Mouse (Mus musculus) T-helper 17 cell (primary cell): ENCODE results near the gene Rab5b.
"Not testable (repeated sequence)": the region's sequence is repeated elsewhere in the genome, so short reads cannot be mapped to it uniquely, and the experiment has no call there.

Experiments used
- in situ Hi-C, 2 experiments: fragments of 300-600 bp; cut with MboI, MseI; formaldehyde crosslinking; loops; 1 replicate in 1 of 2; 2 replicates in 1 of 2; pipeline ENCODE4 v1.15.1; 2025; ENCODE audit warnings: high pct_unique_total_duplicates in 2 of 2

Gene Rab5b

GRCm38 (mm10) chr10:128695992-128696807 is at the start of gene Rab5b:
Gene Rab5b, minus strand, starts transcription at chr10:128696264.
- in situ Hi-C loops: no loop called here

DNA sequence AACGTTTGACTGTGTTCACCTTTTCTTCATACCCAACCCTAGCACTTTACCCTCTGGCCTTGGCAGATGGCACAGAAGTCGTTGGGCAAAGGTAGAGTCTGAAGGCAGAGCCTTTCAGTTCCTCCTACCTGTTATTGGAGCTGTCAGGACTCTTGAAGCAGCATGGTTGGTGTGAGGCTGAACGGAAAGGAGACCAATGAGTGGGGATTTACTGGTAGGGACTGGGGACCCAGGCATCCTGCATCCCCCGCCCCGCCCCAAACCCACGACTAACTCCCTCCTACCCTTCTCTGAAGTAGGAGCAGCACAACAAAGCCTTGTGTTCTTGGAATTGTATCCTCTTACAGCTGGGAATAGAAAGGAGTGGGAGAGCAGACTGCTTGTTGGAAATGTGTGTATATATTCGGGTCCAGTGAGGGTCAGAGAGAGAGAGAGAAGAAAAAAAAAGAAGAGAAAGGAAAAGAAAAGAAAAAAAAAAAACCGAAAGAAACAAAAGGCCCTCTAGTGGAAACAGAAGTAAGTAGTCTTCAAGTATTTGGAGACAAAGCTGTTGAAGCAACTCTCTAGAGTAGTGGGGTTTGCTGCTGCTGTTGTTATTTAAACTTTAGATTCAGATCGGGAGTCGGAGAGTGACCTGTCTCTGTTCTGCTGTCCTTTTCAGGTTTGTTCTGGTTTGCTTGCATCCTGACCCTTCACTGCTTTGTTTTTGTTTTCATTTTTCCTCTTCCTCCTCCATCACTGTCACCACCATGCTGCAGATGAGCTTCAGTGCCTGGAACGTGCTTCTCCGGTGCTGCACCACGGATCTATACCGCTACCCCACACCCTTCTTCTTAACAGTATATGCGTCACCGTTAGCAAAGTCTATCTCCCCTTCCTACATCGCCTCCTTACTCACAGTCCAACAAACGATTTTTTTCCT is 48.9 kb upstream of the Rab5b start, which contains the start of gene Dgka:
Gene Dgka (minus strand): TSS at position 176 of the 922 bp plus-strand sequence.
- in situ Hi-C loops: no loop called here

- in situ Hi-C loops: no loop called here
Observed at GRCm38 (mm10) chr10:128744211-128744610, 48.1 kb upstream of the Rab5b start.

- in situ Hi-C loops: no loop called here
Observed at GRCm38 (mm10) chr10:128743791-128744191, 47.7 kb upstream of the Rab5b start.

DNA sequence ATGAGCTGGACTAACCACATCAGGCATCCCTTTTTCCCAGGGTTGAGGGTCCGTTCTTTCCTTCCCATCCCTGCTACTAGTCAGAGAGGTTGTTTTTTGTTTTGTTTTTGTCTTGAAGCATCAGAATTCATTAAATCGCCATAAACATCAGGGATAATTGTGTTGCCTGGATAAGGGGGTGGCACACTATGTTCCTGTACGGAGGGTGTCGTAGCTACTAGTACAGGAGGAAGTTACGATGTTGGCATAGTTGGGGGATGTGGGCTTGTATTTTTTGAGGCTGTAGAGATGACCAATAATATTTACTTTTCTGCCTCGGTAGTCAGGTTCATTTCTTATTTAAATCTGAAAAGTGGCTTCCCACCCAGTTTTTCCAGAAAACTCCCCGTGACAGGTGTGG is 47.2 kb upstream of the Rab5b start:
- in situ Hi-C loops: no loop called here

GRCm38 (mm10) chr10:128742616-128743015 is 46.6 kb upstream of the Rab5b start:
- in situ Hi-C loops: no loop called here

GRCm38 (mm10) chr10:128740296-128740695 is 44.2 kb upstream of the Rab5b start:
- in situ Hi-C loops: no loop called here

- in situ Hi-C loops: no loop called here
Observed at GRCm38 (mm10) chr10:128737435-128737834, 41.4 kb upstream of the Rab5b start.

DNA sequence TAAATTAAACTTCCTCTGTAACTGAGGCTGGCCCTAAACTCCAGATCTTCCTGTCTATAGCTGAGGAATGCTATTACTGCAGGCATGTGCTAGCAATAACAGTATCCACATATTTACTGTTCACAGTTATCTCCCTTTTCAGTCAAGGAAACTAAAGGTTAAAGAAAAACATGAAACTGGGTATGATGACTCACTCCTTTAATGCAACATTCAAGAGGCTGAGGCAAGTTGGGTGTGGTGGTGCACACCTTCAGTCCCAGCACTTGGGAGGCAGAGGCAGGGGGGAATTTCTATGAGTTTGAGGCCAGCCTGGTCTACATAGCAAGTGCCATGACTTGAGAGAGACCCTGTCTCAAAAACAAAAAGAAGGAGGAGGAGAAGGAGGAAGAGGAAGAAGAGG is 35.9 kb upstream of the Rab5b start:
- in situ Hi-C loops: loop anchor here in 1 of 2 experiments (5.0 kb wide), 1 partner anchor 165 kb away; no protein-coding TSS in a partner anchor

DNA sequence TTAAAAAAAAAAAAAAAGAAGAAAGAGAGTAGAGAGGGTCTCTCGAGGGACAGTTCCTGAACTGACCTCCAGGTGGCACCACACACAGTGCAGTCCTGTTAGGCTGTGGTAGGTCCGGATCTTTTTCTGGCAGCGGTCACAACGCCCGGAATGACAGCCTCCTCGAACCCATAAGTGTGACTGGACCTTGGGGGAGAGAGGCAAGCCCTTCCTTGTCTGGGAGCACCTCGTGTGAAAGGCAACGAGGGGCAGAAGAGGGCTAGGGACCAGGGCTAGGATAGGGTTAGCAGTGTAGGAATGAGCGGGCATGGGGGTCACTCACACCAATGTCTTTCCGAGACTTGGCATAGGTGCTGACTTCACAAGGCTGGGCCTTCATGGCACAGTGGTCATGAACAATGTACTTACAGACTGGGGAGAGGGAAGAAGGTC is 35.0 kb upstream of the Rab5b start:
- in situ Hi-C loops: loop anchor here in 1 of 2 experiments (5.0 kb wide), 1 partner anchor 166 kb away; no protein-coding TSS in a partner anchor

GRCm38 (mm10) chr10:128728059-128728458 is 32.0 kb upstream of the Rab5b start:
- in situ Hi-C loops: no loop called here

- in situ Hi-C loops: not testable (repeated sequence)
Observed at GRCm38 (mm10) chr10:128725466-128725865, 29.4 kb upstream of the Rab5b start.

DNA sequence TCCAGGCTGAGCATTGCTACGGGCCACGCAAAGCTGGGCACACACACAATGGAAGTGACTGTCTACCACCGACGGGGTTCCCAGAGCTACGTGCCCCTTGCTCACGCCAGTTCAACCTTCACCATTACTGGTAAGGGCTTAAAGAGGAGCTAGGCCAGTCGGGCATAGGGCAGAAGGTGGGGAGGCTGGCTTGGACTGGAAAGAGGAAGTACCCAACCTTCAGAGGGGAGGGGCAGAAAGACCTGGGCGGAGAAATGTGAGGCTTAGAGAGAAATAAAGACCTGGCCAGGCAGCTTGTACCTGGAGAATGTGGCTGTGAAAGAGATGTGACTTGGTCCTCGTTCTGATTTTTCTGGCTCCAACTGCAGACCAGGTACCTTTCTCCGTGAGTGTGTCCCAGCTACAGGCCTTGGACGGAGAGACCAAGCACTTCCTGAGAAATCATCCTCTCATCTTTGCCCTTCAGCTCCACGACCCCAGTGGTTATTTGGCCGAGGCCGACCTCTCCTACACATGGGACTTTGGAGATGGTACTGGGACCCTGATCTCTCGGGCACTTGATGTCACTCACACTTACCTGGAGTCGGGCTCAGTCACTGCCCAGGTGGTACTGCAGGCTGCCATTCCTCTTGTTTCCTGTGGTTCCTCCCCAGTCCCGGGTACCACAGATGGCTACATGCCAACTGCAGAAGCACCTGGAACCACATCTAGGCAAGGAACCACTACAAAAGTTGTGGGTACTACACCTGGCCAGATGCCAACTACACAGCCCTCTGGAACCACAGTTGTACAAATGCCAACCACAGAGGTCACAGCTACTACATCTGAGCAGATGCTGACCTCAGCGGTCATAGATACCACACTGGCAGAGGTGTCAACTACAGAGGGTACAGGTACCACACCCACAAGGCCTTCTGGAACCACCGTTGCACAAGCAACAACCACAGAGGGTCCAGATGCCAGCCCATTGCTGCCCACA is 19.8 kb upstream of the Rab5b start:
- in situ Hi-C loops: no loop called here

DNA sequence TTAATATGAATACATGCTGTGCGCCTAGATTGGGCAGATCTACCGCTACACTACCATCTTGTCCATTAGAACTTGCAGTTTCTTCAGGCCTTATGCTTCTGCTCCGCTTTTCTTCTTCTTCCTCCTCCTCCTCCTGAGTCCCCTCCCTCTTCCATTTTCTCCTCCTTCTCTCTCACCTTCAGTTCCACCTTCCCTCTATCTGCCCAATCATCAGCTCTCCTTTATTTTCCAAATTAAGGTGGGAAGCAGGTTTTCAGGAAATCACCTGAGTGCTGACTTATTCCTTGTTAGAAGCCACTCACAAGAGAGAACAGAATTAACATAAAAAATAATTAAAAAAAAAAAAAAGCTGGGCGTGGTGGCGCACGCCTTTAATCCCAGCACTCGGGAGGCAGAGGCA is 15.3 kb upstream of the Rab5b start:
- in situ Hi-C loops: not testable (repeated sequence)

GRCm38 (mm10) chr10:128705317-128705693 is 9.2 kb upstream of the Rab5b start:
- in situ Hi-C loops: no loop called here

GRCm38 (mm10) chr10:128704491-128705316 is 8.6 kb upstream of the Rab5b start, which contains the start of gene Cdk2:
Gene Cdk2, minus strand, starts transcription at chr10:128705031.
- in situ Hi-C loops: no loop called here

- in situ Hi-C loops: no loop called here
Observed at GRCm38 (mm10) chr10:128703895-128704294, 7.8 kb upstream of the Rab5b start, which contains the start of gene Pmel. Gene Pmel, plus strand, starts transcription at chr10:128704195.

DNA sequence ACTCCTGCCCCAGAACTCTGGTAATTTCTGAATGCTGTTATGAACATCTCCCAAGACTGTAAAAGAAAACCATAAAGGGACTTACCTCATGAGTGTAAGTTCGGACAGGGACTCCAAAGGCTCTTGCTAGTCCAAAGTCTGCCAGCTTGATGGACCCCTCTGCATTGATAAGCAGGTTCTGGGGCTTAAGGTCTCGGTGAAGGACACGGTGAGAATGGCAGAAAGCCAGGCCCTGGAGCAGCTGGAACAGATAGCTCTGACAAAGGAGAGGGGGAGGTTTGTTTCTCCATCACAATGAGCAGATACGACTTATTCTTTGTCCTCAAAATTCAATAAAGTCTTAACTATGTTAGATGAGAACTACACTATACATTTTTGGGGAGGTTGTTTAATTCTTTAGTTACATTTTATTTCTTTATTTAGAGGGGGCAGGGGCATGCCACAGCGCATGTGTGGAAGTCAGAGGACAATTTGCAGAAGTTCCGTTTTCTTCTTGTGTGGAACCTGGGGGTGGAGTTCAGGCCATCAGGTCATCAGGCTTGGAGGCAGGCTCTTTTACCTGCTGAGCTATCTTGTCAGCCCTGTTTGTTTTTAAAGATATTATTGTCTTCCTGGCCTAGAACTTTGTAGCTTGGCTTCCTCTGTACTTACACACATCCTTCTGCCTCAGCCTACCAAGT is 6.4 kb upstream of the Rab5b start:
- in situ Hi-C loops: no loop called here

- in situ Hi-C loops: no loop called here
Observed at GRCm38 (mm10) chr10:128700712-128701111, 4.6 kb upstream of the Rab5b start.
